Mouse (Mus musculus) stomach, postnatal 0 days (tissue): ENCODE measurements around the gene Il17a.

Source experiments
- CTCF ChIP-seq: IDR thresholded peaks from 2 replicates; pipeline ENCODE4 v1.5.1; 2016; ENCODE audit warnings: antibody characterized with exemption, low read depth, mild to moderate bottlenecking, moderate library complexity
- EP300 ChIP-seq: optimal IDR thresholded peaks from 2 replicates; pipeline ENCODE3; 2016; ENCODE audit warnings: antibody characterized with exemption

GRCm38 (mm10) chr1:20766526-20766925 lies 35.8 kb downstream of the Il17a start:
- TF ChIP-seq CTCF (no peak), EP300 (no peak)
